Mouse (Mus musculus) left cerebral cortex, postnatal 36 days (tissue): ENCODE results near the gene Dis3. TPM values are rescaled to one million over a fixed set of nuclear protein-coding genes. Genes with fewer than 3 reads are reported as not detected.

ENCODE experiments used
- DNase-seq, 2 experiments: peaks; one replicate each; pipeline ENCODE4 v3.0.0; 2021 to 2022; ENCODE audit warnings: low spot score in 2 of 2, mixed read lengths in 1 of 2
- intact Hi-C: fragments of 180-260 bp; cut with DNase I; formaldehyde crosslinking; loops from one replicate; pipeline ENCODE4 v1.15.1; 2025
- total RNA-seq, 2 experiments: library from RNA; stranded (reverse); gene quantifications; 2 replicates each; pipeline ENCODE4 v1.2.3; 2021

Gene Dis3
- total RNA-seq, result 10 to 100 TPM; 14.8 to 18.0 TPM

DNA sequence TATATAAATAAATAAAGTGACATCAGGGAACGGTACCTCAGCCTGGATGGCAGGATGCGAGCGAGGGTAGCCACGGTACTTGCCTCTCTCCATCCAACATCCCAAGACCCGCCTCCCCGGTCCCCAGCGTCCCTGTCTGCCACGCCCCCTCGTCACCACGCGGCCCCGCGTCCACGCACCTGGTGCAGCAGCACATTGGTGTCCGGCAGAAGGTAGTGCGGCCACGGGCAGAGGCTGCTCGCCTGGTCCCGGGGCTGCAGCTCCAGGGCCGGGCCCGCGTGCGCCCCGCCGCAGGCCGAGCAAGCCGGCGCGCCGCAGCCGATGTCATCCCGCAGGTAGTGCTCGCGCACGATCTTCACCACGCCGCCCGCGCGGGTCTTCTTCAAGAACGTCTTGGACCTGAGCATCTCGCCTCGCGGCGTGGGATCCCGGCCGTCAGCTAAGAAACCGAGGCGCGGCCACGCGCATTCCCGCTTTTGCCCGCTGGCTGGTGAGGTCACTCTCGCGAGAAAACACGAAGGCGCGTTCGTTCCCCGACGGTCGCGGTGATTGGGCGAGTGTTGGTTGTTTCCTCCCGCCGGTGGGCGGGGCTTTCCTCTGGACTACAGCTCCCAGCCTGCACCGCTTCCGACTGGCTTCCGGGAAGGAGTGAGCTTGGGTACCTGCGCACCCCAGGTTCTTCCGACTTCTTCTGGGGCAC, at the start of gene Dis3, which contains the start of gene Pibf1:
TSS of gene Dis3 (minus strand) at position 504 of the 700 bp plus-strand sequence.
TSS of gene Pibf1 (plus strand) at position 158 of the 700 bp plus-strand sequence.
- intact Hi-C loops, result no loop called here
- peak; percentile 99 for DNase-seq

DNA sequence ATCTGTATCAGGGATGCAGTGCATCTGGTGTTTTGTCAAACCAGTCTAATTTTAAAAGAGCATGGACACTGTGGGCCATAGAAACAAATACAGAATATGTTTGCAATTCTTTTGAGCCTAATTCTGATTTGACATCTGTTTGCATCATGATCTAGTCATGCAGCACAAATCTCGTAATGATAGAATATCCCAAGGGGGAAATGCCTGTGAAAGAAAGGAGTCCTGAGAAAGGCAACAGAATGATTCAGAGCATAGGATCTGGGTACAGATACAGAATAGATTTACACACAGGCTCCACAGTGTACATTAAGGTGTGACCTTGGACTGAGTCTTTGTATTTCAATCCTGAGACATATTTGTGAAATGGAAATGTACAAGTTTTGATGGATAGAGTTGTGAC, 47.3 kb upstream of the Dis3 start:
- intact Hi-C loops, result loop anchor here (10.0 kb wide), 1 partner anchor 598 kb away; no protein-coding TSS in a partner anchor
- DNase-seq, result no peak

DNA sequence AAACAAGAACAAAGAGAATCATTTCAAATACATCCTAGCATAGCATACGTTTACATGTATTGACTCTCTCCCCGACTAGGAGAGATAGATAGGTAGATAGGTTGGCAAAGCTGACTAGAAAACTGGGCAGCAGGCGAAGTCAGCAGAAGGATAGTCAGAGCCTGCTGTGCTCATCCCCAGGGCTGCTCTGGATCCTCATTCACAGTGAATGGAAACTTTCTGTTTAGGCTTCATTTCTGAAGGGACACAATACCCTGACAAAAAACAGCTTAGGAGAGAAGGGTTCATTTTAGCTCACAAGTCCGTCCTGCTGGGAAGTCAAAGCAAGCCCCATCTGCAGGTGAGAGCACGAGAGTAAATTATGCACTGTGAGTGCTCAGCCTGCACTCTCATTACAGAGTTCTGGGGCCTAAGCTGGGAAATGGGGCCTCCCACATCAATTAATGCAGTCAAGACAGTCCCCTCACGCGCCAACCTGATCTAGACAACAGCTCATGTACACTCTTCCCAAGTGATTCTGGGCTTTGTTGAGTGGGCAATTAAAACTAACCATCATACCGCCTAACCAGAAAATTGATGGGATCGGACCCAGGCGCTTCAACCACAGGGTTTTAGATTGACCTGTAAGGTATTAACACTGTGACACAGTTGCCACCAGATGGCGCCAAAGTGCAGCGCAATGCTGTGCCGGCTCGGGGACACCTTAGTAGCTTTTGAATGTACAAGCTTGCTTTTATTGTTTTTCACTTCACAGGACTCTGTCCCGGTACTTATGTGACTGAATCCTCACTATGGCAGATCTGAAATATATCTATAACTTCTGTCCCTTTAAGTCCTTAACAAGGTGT, 42.4 kb upstream of the Dis3 start:
- peak; percentile 69 to 73 for DNase-seq
- intact Hi-C loops, result loop anchor here (2.0 to 10.0 kb wide), 2 partner anchors 603 to 753 kb away; no protein-coding TSS in a partner anchor

DNA sequence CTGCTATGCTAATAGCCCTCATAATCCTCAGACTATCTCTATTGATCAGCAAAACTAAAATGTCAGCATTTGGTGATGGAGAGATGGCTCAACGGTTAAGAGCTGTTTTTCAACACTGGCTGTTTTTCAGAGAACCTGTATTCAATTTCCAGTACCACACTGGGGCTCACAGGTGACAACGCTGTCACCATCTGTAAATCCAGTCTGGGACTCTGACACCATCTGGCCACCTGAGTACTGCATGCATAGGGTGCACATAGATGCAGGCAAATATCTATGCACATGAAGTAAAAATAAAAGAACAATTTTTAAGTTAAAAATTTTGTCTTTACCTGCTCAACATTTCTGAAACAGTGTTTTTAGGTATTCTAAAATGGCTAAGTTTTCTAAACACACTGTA, 40.5 kb upstream of the Dis3 start:
- intact Hi-C loops, result loop anchor here (10.0 kb wide), 1 partner anchor 605 kb away; no protein-coding TSS in a partner anchor
- DNase-seq, result no peak

DNA sequence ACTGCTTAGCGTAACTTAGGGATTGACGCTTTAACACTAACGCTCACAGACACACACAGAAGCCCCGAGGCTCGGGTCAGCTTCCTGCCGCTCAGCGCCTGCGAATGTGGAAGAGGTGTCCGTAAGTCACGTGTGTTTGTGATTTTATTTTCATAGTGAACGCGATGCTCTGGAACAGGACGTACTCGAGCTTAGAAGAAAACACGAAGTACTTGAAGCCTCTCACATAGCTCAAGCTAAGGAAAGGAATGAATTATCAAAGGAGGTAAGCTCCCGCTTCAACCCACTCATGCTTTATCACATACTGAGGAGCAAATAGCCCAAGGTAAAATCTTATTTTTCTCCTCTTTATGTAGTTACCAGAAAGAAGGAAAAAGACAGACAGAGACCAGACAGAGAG, 36.7 kb upstream of the Dis3 start:
- DNase-seq, result no peak
- intact Hi-C loops, result no loop called here

DNA sequence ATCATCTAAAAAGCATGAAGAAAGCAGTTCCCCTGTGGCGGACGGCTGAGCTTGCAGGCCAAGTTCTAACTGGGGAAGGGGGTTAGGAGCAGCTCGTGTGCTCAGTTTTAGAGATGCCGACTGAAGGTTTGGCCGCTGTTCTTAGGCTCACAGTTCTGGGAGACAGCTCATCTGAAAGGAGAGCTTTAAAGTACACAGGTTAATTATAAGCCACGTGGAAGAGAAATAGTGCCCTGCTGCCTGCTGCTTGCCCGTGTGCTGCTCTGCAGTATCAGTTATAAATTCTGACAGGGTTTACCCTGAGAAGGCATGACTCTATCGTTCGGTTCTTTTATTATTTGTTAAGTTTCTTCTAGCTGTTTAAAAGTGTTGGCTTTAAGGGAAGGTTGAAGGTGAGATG, 36.2 kb upstream of the Dis3 start:
- intact Hi-C loops, result no loop called here
- no peak for DNase-seq

DNA sequence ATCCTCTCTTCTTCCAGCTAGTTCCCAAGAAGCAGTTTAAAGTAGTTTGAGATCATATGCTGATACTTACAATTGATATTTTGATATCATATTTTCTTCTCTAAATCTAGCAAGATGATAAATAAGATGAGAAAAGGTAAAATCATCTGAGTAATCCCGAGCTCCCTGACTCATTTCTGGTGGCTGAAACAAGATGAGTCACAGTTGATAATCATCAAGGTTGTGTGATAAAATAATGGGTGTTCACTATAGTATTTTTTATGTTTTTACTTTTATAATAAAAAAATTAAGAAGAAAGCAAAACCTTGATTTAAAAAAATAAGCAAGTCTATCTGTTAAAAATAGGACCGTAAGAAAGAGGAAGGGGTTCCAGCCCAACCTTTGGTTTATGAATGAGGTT, 34.5 kb upstream of the Dis3 start:
- intact Hi-C loops, result no loop called here
- DNase-seq, result no peak

DNA sequence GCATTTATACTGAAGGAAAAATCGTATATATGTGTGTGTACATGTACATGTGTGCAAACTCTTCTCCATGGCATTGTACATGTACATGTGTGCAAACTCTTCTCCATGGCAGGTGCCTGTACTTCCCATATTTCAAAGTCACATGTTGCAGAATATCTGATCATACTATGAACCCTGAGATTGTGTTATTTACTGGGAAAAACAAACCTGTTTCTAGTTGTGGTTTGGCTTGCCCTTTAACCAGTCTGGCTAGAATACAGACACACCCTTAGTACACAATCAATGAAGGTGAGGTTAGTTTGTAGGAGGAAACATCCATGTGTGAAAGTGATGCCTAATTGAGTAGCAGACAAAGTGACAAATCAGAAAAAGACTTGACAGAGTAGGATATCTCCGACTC, 29.5 kb upstream of the Dis3 start:
- no peak for DNase-seq
- intact Hi-C loops, result no loop called here

DNA sequence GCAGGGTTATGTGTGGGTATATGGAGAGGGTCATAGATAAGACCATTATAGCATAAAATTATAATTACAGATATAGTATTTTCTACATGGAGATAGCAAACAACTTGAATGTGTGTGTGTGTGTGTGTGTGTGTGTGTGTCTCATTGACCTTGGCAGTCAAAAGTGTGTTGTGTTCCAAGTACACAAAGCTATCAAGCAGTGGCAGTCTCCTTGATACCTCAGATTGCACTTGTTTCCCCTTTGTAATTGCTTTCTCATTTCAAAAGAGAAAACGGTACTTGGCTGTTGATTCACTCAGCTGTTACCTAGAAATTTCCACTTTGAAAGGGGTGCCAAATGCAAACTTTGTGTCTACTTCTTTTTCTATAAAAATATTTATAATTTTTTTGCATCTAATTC, 27.9 kb upstream of the Dis3 start:
- DNase-seq, result no peak
- intact Hi-C loops, result no loop called here

DNA sequence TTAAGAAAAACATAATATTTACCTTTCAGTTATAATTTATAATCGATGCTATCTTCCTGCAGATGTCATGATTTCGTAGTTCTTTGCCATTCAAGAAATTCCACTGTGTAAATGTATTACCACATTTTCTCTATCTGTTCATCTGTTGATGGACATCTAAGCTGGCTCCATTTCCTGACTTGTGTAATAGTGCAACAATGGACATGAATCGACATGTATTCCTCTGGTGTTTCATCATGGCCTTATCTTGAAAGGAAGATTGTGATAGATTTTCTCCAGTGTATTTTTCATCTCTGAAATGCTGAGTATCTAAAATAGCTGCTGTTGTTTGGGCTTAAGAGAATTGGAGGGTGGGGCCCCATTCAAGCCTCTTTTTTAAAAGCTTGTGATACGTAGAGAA, 27.1 kb upstream of the Dis3 start:
- intact Hi-C loops, result no loop called here
- no peak for DNase-seq

DNA sequence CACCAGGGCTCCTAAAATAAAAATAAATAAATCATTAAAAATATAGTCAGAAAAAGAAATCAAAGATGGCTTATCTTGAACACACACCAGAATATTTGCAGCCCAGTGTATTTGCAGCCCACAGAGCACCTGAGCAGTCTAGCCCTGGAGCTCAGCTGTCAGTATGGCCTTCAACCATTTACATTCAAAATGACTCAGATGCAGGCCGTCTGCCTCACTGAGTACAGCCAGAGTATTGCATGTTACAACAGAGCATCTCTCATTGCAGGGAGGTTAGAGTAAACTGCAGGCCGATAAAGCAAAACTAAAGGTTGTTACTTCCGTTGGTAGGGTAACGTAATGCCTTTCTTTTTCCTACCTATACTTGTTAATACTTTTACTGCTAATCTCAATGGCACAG, 24.5 kb upstream of the Dis3 start:
- intact Hi-C loops, result no loop called here
- DNase-seq, result no peak

DNA sequence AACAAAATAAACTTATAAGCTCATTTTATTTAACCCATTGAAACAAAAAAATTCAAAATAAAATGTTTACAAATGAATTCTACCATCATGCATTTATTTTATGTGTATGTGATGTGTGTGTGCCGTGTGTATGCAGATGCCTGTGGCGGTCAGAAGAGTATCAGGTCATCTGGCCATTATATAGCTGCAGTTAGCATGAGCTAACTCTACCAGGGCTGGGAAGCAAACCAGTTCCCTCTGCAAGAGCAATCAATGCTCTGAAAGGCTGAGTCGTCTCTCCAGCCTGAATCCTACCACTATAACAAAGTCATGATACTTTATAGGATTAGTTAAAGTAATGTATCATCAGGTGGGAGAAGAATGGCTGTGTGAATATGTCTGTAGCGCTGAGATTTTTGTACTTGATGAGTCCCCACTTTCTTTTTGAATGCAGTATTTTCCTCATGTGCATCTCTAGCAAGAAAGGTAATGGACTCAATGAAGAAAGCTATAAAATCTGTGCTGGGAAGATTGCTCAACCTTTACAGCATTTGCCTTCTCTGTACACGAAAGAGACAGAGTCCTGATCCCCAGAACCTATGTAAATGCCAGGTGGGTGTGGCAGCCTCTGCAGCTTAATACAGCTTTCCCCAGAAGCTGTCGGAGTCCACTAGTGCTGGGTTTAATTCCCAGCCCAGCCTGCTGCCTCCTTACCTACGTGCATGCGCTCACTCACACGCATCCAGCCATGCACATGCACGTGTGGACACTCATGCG, 22.2 kb upstream of the Dis3 start:
- intact Hi-C loops, result no loop called here
- DNase-seq, result no peak

DNA sequence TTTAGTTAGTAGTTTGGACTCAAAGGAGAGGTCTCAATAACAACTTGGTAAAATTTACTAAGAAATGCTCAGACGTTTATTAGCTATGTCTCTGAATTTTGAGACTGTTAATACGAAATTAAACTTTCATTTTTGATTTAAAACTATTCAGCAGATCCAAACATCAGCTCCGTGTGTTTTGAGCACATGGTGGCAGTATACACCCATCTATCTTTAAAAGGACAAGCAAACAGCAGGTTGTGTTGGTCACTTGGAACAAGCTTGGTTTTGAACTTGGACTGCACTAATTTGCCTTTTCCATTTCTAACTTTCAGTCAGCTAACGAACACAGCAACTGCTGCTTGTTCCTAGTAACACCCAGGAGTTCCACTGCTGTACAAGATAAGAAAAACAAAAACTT, 18.0 kb upstream of the Dis3 start:
- no peak for DNase-seq
- intact Hi-C loops, result no loop called here

DNA sequence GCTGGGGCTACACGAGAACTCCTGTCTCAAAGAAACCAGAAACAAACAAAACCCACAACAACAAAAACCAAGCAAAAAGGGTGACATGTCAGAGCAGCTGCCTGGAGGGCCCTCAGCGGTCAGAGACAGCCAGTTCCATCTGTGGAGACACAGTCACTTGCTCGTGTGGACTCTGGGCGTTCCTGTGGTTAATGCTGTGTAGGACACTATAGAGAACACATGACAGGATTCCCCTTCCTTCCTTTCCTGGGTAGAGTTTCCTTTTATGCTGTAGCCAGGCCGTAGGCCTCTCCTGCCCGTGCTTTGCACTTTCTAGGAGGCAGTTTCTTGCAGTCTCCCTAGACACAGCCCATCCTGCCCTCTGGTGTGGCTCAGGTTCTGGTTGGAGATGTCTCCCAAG, 9.2 kb upstream of the Dis3 start:
- DNase-seq, result no peak
- intact Hi-C loops, result no loop called here

DNA sequence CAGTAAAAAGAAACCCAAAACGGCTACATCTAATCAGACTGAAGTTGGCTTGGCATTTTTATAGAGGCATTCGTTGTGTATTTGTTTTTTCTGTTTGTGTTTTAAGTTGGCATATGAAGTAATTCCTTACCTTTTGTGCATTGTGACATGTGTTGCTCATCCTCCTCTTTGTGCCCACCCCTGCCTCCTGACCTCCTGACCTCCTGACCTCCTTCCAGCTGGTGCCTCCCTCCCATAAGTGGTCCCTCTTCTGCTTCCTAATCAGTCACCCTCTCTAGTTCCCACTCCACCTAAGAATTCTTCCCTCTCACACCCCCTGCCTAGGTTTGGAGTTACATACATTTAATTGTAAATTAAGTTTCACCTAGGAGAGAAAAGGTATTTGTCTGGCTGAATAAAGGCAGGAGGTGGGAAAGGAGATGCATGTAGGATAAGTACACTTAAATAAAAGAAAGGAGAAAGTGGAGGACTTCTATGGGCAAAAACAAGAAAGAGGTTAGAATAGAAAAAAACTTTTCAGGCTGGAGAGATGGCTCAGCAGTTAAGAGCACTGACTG, 8.1 kb upstream of the Dis3 start:
- intact Hi-C loops, result no loop called here

DNA sequence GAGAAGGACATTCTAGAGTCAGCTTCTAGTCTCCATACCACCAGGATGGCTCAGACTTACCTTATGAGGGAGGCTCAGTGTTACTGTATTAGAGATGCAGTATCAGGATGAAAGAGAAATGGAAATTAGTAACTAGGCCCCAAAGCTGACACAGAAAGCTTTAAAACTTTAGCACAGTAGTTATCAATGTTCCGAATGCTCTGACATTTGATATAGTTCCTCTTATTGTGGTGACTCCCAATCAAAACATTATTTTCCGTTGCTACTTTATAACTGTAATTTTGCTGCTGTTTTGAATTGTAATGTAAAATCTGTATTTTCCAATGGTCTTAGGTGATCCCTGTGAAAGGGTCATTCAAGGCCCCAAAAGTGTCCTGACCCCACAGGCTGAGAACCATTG, 7.1 kb upstream of the Dis3 start:
- intact Hi-C loops, result no loop called here
- DNase-seq, result no peak

More for the DNA sequence above, 8.1 kb upstream of the Dis3 start:
- DNase-seq, result no peak

DNA sequence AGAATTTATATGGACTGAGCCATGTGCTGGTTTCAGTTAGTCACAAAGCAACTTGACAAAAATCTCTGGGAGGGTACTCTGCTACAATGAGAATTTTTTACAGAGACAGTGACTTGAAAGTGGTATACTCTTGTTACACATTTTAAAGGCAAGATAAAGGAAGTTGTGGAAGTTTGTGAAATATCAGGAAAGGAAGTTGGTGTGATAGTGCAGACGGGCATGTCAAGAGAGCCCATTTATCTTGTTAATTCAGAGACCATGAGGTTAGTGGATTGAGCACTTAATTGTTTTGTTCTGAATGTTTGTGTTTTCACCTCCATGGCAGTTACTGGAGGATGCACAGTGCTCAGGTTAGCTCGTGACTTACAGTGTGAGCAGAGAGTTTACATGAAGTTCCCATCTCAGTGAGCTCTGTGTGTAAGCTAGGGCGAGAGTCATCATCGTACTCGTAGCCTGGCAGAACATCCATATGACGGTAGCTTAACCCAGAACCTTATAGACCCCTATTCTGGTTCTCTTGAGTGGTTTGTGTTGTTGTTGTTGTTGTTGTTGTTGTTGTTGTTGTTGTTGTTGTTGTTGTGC, 5.1 kb upstream of the Dis3 start:
- intact Hi-C loops, result no loop called here

DNA sequence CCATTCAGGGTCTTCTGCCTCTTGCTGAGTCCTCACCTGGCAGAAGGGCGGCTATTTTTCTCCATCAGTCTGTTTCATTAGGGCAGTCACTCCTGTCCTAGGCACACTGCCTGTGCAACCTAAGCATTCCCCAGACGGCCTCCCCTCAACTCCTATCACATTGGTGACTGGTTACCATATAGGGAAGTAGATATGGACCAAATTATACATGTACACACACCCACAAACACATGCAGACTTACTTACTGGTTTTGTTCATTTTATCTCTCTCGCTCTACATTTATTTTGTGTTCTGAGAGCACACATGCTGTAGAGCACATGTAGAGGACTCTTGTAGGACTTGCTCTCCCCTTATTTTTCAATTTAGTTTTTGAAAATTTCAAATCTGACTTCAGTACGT, 3.5 kb upstream of the Dis3 start:
- DNase-seq, result no peak
- intact Hi-C loops, result no loop called here

More for the DNA sequence above, 5.1 kb upstream of the Dis3 start:
- no peak for DNase-seq

DNA sequence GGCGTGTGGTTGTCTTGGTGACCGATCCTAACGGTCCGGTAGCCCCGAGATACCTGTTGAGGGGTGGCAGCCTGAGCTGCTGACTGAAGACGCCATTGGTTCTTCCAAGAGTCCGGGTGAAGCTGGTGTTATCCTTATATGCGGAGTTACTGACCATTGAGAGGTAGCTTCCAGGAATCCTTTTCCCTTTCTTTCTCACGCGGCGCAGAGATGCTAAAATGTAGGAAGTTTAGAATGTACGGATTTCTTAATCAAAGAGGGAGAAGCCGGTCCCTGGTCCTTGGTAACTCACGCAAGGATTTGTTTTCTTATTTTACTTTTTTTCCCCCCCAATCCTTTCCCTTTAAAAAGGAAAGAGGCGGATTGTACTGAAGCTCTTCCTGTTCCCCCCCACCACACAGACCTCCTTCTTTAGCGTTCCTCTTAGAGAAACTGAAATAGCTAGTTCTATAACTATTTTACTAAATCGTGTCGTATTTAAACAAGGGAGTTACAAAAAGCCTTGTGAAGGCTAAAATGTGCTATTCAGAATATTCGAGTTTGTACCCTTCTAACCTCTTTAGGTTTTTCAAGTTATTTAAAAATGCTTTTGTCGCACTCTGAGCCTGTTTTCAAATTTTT, 507 bp upstream of the Dis3 start:
- DNase-seq, result no peak
- intact Hi-C loops, result no loop called here
